Mouse (Mus musculus): ENCODE measurements around the gene Zfp74. TPM values are rescaled to one million over a fixed set of nuclear protein-coding genes. Genes with fewer than 3 reads are reported as not detected.

Gene Zfp74
- total RNA-seq, 4 experiments from 2014 or later = 4.9 to 7.3 (median 6.3) TPM

Small RNA genes within 50 kb of the gene (microRNA-seq; reads per million reads assigned to microRNA genes)
- not detected for gene Mir7668

Other genes starting within 250 kb of the Zfp74 start
- not detected for gene Catsperg2, start 227.1 kb downstream of the Zfp74 start, total RNA-seq (2022)
- gene Zfp84, start 185.5 kb downstream of the Zfp74 start, total RNA-seq (2022) = 1 to 10 TPM; 6.6 to 9.1 (median 7.4) TPM
- 1 to 10 TPM; 1.7 to 2.9 (median 2.5) TPM for gene Zfp30, start 170.1 kb downstream of the Zfp74 start, total RNA-seq (2022)
- 1 to 10 TPM; 8.1 to 8.9 (median 8.6) TPM for gene Zfp790, start 138.0 kb downstream of the Zfp74 start, total RNA-seq (2022)
- gene Zfp940, start 100.4 kb downstream of the Zfp74 start, total RNA-seq (2022) = 1 to 10 TPM; 2.6 to 4.6 (median 3.1) TPM
- 1 to 10 TPM; 3.0 to 4.6 (median 3.5) TPM for gene Zfp420, start 94.1 kb downstream of the Zfp74 start, total RNA-seq (2022)
- 1 to 10 TPM; 6.5 to 9.3 (median 7.1) TPM for gene Zfp27, start 47.5 kb downstream of the Zfp74 start, total RNA-seq (2022)
- 1 to 10 TPM; 5.8 to 7.7 (median 6.9) TPM for gene Zfp383, start 45.9 kb downstream of the Zfp74 start, total RNA-seq (2022)
- gene Zfp568, start 29.9 kb upstream of the Zfp74 start, total RNA-seq (2022) = 10 to 100 TPM; 10.9 to 22.2 (median 12.3) TPM
- 1 to 10 TPM; 1.2 to 2.1 (median 1.6) TPM for gene Zfp14, start 97.3 kb upstream of the Zfp74 start, total RNA-seq (2022)
- gene Zfp82, start 118.8 kb upstream of the Zfp74 start, total RNA-seq (2022) = 1 to 10 TPM in 3 of 4 experiments, under 1 TPM in 1; 0.19 to 2.2 (median 1.6) TPM
- gene Gm26920, start 136.3 kb upstream of the Zfp74 start, total RNA-seq (2022) = 1 to 10 TPM in 1 of 4 experiments, not detected in 3; 1.9 TPM
- gene Zfp566, start 136.4 kb upstream of the Zfp74 start, total RNA-seq (2022) = 1 to 10 TPM; 2.3 to 3.7 (median 3.0) TPM
- 10 to 100 TPM; 34.0 to 49.3 (median 42.0) TPM for gene Zfp260, start 140.7 kb upstream of the Zfp74 start, total RNA-seq (2022)
- gene Zfp382, start 167.9 kb upstream of the Zfp74 start, total RNA-seq (2022) = 1 to 10 TPM in 1 of 4 experiments, under 1 TPM in 3; 0.87 to 1.1 (median 0.95) TPM
- 10 to 100 TPM; 22.6 to 31.4 (median 26.4) TPM for gene Zfp146, start 215.7 kb upstream of the Zfp74 start, total RNA-seq (2022)
- 100 to 1,000 TPM; 730 to 997 (median 888) TPM for gene Cox7a1, start 230.1 kb upstream of the Zfp74 start, total RNA-seq (2022)
- gene Capns1, start 244.7 kb upstream of the Zfp74 start, total RNA-seq (2022) = 100 to 1,000 TPM; 164 to 196 (median 175) TPM